Mouse (Mus musculus): ENCODE measurements at regions not wholly inside any gene's neighbourhood (a gene's known extent, or its start where the extent isn't known, plus 50 kb on each side); places are given as distances from the start of the nearest gene placed in this dataset.
"Not testable (repeated sequence)": the region's sequence is repeated elsewhere in the genome, so short reads cannot be mapped to it uniquely, and the experiment has no call there.

GRCm38 (mm10) chr16:86261612-86262011, 360.0 kb upstream of the Adamts5 start:
- Histone ChIP-seq H3K27me3 (replicated peaks) (no peaks in the 10 kb centered on the region), H3K4me1 (no peaks in the 10 kb centered on the region), H3K4me3 (replicated peaks) (no peak overlapping the region), H3K36me3 (replicated peaks; ENCODE audit: low read length) (no peaks in the 10 kb centered on the region), H3K9me3 (no peaks in the 10 kb centered on the region)
- no peak for TF ChIP-seq FLI1 (IDR thresholded peaks at IDR 0.05; ENCODE audit: low read length)
- no peak for TF ChIP-seq GATA1 (IDR thresholded peaks at IDR 0.05; ENCODE audit: borderline replicate concordance, low read length)

- no peaks in the 10 kb centered on the region for H3K36me3 ChIP-seq (replicated peaks; ENCODE audit: low read length)
- 0 out of 2 replicates have a peak, but pooled peaks cover 3% of the 10 kb centered on the region for H3K9me3 ChIP-seq
- no peak overlapping the region for H3K4me3 ChIP-seq (replicated peaks)
- no peak for TF ChIP-seq GATA1 (IDR thresholded peaks at IDR 0.05; ENCODE audit: borderline replicate concordance, low read length)
- no peak for TF ChIP-seq FLI1 (IDR thresholded peaks at IDR 0.05; ENCODE audit: low read length)
- H3K4me1 ChIP-seq: no peaks in the 10 kb centered on the region
- no peaks in the 10 kb centered on the region for H3K27me3 ChIP-seq (replicated peaks)
These were observed 351.0 kb upstream of the Adamts5 start for GRCm38 (mm10) chr16:86252630-86253029.

- H3K9me3 ChIP-seq: 0 out of 2 replicates have a peak, but pooled peaks cover 3% of the 10 kb centered on the region
- no peak overlapping the region for H3K4me3 ChIP-seq (replicated peaks)
- TF ChIP-seq FLI1 (IDR thresholded peaks at IDR 0.05; ENCODE audit: low read length): no peak
- no peak for TF ChIP-seq GATA1 (IDR thresholded peaks at IDR 0.05; ENCODE audit: borderline replicate concordance, low read length)
These were observed 348.4 kb upstream of the Adamts5 start for GRCm38 (mm10) chr16:86250021-86250420.

GRCm38 (mm10) chr16:86244191-86244590, 342.6 kb upstream of the Adamts5 start:
- Histone ChIP-seq H3K27me3 (replicated peaks) (no peaks in the 10 kb centered on the region), H3K9me3 (no peaks in the 10 kb centered on the region), H3K36me3 (replicated peaks; ENCODE audit: low read length) (no peaks in the 10 kb centered on the region), H3K4me3 (replicated peaks) (no peak overlapping the region), H3K4me1 (no peaks in the 10 kb centered on the region)
- no peak for TF ChIP-seq FLI1 (IDR thresholded peaks at IDR 0.05; ENCODE audit: low read length)
- no peak for TF ChIP-seq GATA1 (IDR thresholded peaks at IDR 0.05; ENCODE audit: borderline replicate concordance, low read length)

More at GRCm38 (mm10) chr16:86250021-86250420, 348.4 kb upstream of the Adamts5 start:
- no peaks in the 10 kb centered on the region for H3K4me1 ChIP-seq
- H3K36me3 ChIP-seq (replicated peaks; ENCODE audit: low read length): no peaks in the 10 kb centered on the region
- no peaks in the 10 kb centered on the region for H3K27me3 ChIP-seq (replicated peaks)

DNA sequence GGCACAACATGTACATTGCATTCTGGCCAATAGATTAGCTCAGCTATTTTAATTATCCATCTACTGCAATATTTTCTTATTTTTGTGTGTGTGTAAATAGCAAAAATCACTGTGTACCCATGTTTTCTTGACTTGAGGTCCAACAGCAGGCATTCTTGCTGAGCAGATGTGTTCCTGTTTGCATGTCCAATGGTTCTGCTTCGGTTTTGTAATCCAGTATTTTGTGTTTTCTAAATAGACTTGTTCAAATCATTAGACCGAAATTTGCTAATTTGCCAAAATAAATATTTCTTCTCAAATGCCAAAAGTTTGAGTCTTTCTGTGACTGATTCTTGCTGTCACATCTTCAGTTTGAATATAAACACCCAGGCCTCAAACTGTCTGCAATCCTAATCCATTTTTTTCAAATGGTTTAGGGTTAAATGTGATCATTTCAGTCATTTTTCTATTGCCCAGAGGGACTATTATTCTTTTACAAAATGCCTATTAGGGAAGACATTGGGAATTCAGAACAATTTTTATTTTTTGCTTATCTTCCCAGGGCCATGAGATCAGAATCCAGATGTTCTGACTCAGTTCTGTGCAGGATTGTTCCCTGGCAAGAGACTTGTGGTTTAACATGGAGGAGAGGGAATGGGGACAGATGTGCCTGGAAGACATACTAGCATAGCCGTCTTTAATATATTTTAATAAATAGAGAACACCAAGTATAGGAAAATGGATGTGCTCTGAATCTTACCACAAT, 341.3 kb upstream of the Adamts5 start:
- H3K4me1 ChIP-seq: no peaks in the 10 kb centered on the region
- no peak for TF ChIP-seq GATA1 (IDR thresholded peaks at IDR 0.05; ENCODE audit: borderline replicate concordance, low read length)
- no peak for TF ChIP-seq FLI1 (IDR thresholded peaks at IDR 0.05; ENCODE audit: low read length)
- no peak overlapping the region for H3K4me3 ChIP-seq (replicated peaks)
- H3K27me3 ChIP-seq (replicated peaks): no peaks in the 10 kb centered on the region
- no peaks in the 10 kb centered on the region for H3K36me3 ChIP-seq (replicated peaks; ENCODE audit: low read length)
- H3K9me3 ChIP-seq: no peaks in the 10 kb centered on the region

DNA sequence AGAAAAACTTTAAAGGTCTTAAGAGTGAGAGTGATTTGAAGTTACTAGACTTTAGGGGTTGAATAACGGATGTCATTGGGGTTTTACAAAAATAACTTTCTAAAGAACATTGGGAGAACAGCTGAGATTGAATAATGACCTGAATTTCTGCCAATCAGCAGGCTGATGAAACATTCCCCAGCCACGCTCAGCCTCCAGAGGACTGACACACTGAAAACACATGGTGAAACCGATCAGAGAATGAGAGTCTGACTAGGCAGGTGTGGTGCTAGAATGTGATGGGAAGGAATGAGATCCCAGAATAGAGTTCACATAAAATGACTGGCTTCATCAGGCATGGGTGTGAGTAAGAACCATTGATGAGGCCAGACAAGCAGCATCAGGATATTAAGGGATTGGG, 321.4 kb upstream of the Adamts5 start:
- Histone ChIP-seq H3K4me1 (no peaks in the 10 kb centered on the region), H3K4me3 (replicated peaks) (no peak overlapping the region), H3K36me3 (replicated peaks; ENCODE audit: low read length) (no peaks in the 10 kb centered on the region), H3K9me3 (no peaks in the 10 kb centered on the region), H3K27me3 (replicated peaks) (no peaks in the 10 kb centered on the region)
- TF ChIP-seq FLI1 (IDR thresholded peaks at IDR 0.05; ENCODE audit: low read length) (no peak), GATA1 (IDR thresholded peaks at IDR 0.05; ENCODE audit: borderline replicate concordance, low read length) (no peak)

DNA sequence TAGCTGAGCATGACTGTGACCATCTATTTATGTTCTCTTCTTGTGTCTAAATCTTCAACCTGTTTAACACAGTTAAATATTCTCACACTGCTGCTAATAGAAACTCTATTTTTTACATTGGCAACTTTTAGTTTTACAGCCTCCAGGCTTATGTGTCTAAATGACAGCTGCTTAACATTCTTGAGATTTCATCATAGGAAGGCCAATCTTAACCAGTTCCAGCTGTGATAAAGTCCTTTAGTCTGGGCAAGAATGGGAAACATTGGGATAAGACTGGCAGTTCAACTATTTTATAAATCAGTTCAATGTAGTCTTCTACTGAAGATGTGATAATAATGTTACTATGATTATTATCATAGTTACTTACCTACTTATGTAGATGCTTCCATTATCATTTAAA, 308.9 kb upstream of the Adamts5 start:
- Histone ChIP-seq H3K36me3 (replicated peaks; ENCODE audit: low read length) (no peaks in the 10 kb centered on the region), H3K9me3 (no peaks in the 10 kb centered on the region), H3K4me1 (no peaks in the 10 kb centered on the region), H3K4me3 (replicated peaks) (no peak overlapping the region), H3K27me3 (replicated peaks) (no peaks in the 10 kb centered on the region)
- TF ChIP-seq GATA1 (IDR thresholded peaks at IDR 0.05; ENCODE audit: borderline replicate concordance, low read length): no peak
- no peak for TF ChIP-seq FLI1 (IDR thresholded peaks at IDR 0.05; ENCODE audit: low read length)

DNA sequence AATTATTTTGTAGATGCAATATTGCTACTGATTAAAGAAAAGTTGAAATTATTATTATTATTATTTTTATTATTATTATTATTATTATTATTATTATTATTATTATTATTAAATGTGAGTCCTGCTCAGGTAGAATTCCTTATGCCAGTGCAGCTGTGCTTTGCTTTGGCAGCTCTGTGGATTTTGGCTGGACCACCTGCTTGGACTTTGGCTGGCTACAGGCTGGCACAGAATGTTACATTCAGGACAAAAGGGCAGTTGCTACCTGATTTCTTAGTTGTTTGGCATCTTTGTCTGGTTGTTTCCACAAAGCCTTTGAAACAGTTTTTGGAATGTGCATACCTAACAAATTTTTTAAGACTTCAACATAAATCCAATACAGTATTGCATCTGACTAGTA, 307.7 kb upstream of the Adamts5 start:
- H3K27me3 ChIP-seq (replicated peaks): no peaks in the 10 kb centered on the region
- no peaks in the 10 kb centered on the region for H3K4me1 ChIP-seq
- H3K4me3 ChIP-seq (replicated peaks): no peak overlapping the region
- no peaks in the 10 kb centered on the region for H3K9me3 ChIP-seq
- no peaks in the 10 kb centered on the region for H3K36me3 ChIP-seq (replicated peaks; ENCODE audit: low read length)
- TF ChIP-seq FLI1 (IDR thresholded peaks at IDR 0.05; ENCODE audit: low read length): no peak

DNA sequence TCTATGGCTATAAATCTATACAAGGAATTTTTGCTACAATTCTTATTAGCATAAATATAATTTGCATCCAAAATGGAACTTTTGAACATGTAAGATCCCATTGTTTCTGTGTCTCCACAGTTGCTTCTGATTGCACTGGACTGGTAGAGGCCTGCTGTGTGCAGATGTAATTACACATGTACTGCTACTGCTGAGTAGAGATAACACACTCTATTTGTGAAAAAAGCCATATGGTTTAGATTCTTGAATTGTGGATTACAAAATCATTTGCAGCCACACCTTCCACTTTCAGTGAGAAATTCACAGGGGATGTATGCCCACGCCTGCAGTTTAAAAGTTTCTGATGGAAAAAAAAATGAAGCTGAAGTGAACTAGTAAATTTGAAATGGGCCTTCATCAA, 288.2 kb upstream of the Adamts5 start:
- no peak for TF ChIP-seq GATA1 (IDR thresholded peaks at IDR 0.05; ENCODE audit: borderline replicate concordance, low read length)
- no peak for TF ChIP-seq FLI1 (IDR thresholded peaks at IDR 0.05; ENCODE audit: low read length)
- Histone ChIP-seq H3K4me1 (no peaks in the 10 kb centered on the region), H3K36me3 (replicated peaks; ENCODE audit: low read length) (no peaks in the 10 kb centered on the region), H3K9me3 (peaks cover 3% of the 10 kb centered on the region; the same call in 1 of the 2 replicates), H3K4me3 (replicated peaks) (no peak overlapping the region), H3K27me3 (replicated peaks) (no peaks in the 10 kb centered on the region)

GRCm38 (mm10) chr16:86188966-86189365, 287.3 kb upstream of the Adamts5 start:
- Histone ChIP-seq H3K4me1 (no peaks in the 10 kb centered on the region), H3K36me3 (replicated peaks; ENCODE audit: low read length) (no peaks in the 10 kb centered on the region), H3K9me3 (peaks cover 3% of the 10 kb centered on the region; the same call in 1 of the 2 replicates), H3K27me3 (replicated peaks) (no peaks in the 10 kb centered on the region), H3K4me3 (replicated peaks) (no peak overlapping the region)
- TF ChIP-seq FLI1 (IDR thresholded peaks at IDR 0.05; ENCODE audit: low read length) (no peak), GATA1 (IDR thresholded peaks at IDR 0.05; ENCODE audit: borderline replicate concordance, low read length) (no peak)

DNA sequence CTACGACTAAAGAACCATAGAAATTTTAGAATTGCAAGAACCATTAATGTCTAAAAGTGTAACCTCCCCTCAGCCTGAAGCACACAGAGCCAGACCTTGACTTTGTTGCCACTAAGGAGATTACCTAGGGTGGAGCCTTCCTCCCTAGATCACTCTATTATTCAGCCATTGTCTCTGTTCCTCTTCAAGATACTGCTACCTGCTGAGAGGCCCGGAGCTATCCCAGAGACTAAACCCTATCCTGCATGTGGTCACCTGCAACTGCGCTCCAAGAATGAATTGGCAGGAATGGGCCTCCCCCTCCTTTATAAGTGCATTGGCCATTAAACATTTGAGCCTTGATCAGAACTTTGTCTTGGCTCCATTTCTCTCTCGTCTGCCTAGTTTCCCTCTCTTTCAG, 286.0 kb upstream of the Adamts5 start:
- H3K4me3 ChIP-seq (replicated peaks); H3K4me1 ChIP-seq; H3K9me3 ChIP-seq; H3K27me3 ChIP-seq (replicated peaks); H3K36me3 ChIP-seq (replicated peaks; ENCODE audit: low read length): not testable (repeated sequence)
